Mouse (Mus musculus): ENCODE results near the gene Reg4. TPM values are rescaled to one million over a fixed set of nuclear protein-coding genes. Genes with fewer than 3 reads are reported as not detected.

The Reg4 gene
- polyA plus RNA-seq, 1 experiment from 2014 or later = not detected

Other genes starting within 250 kb of the Reg4 start
- 14.8 and 15.2 TPM in 2 replicates for gene Notch2, start 208.6 kb upstream of the Reg4 start, polyA plus RNA-seq (2014; fragmentation: Nextera tagmentation; extraction: Ambion mirVana)
- not detected in 2 replicates for gene Adam30, start 61.5 kb upstream of the Reg4 start, polyA plus RNA-seq (2014; fragmentation: Nextera tagmentation; extraction: Ambion mirVana)
- gene Hmgcs2, start 58.3 kb downstream of the Reg4 start, polyA plus RNA-seq (2014; fragmentation: Nextera tagmentation; extraction: Ambion mirVana) = 24.6 and 26.8 TPM in 2 replicates
- 160 and 173 TPM in 2 replicates for gene Phgdh, start 117.8 kb downstream of the Reg4 start, polyA plus RNA-seq (2014; fragmentation: Nextera tagmentation; extraction: Ambion mirVana)
- 20.6 and 21.5 TPM in 2 replicates for gene Zfp697, start 160.3 kb downstream of the Reg4 start, polyA plus RNA-seq (2014; fragmentation: Nextera tagmentation; extraction: Ambion mirVana)
- 0.12 TPM in 2 replicates for gene Gm4450, start 235.0 kb downstream of the Reg4 start, polyA plus RNA-seq (2014; fragmentation: Nextera tagmentation; extraction: Ambion mirVana)